Mouse (Mus musculus) CH12.LX (cell line): ENCODE results near the gene Retreg2. TPM values are rescaled to one million over a fixed set of nuclear protein-coding genes. Genes with fewer than 3 reads are reported as not detected.

Experiments
- DNase-seq: peaks from one replicate; pipeline ENCODE4 v3.0.0-alpha.2; 2013; ENCODE audit errors: extremely low read depth
- H3K27ac ChIP-seq: 2 replicates; pipeline ENCODE4 v1.5.1; 2012; ENCODE audit warnings: low read depth, mild to moderate bottlenecking, control low read depth, moderate library complexity; ENCODE audit not compliant: insufficient read depth
- H3K27me3 ChIP-seq: replicated peaks from 2 replicates; pipeline ENCODE3; 2012; ENCODE audit warnings: inconsistent platforms
- H3K36me3 ChIP-seq, 2 experiments: replicated peaks in 1 of 2; 2 replicates each; pipeline versions ENCODE3 to v1.6.1; 2012; ENCODE audit warnings: inconsistent platforms in 1 of 2, low read length in 1 of 2, mild to moderate bottlenecking in 1 of 2, mixed read lengths in 1 of 2, moderate library complexity in 1 of 2; ENCODE audit not compliant: control insufficient read depth in 1 of 2, insufficient read depth in 1 of 2
- H3K4me1 ChIP-seq, 2 experiments: 2 replicates each; pipeline ENCODE4 v1.6.1; 2012; ENCODE audit warnings: inconsistent platforms in 1 of 2, moderate library complexity in 1 of 2; ENCODE audit not compliant: insufficient read depth in 2 of 2, control insufficient read depth in 1 of 2
- H3K4me2 ChIP-seq: 2 replicates; pipeline ENCODE4 v1.6.1; 2012; ENCODE audit warnings: low read depth, mild to moderate bottlenecking, control low read depth; ENCODE audit not compliant: poor library complexity, insufficient read depth, severe bottlenecking
- H3K4me3 ChIP-seq, 3 experiments: fragments of 150-350 bp in 1 of 3; sonication (generic) in 1 of 3; replicated peaks in 1 of 3; 2 replicates each; pipeline versions ENCODE3 to v1.5.1; 2011 to 2012; ENCODE audit warnings: low read depth in 2 of 3, low read length in 2 of 3, mild to moderate bottlenecking in 2 of 3, moderate library complexity in 2 of 3, control low read depth in 1 of 3, improper control_type of control experiment in 1 of 3, inconsistent platforms in 1 of 3, mixed read lengths in 1 of 3; ENCODE audit not compliant: poor library complexity in 1 of 3
- H3K79me2 ChIP-seq: replicated peaks from 2 replicates; pipeline ENCODE4 v1.6.1; 2012; ENCODE audit warnings: mild to moderate bottlenecking, moderate library complexity; ENCODE audit not compliant: control insufficient read depth, poor library complexity, insufficient read depth, severe bottlenecking; ENCODE audit errors: extremely low read depth
- H3K9ac ChIP-seq: 2 replicates; pipeline ENCODE4 v1.6.1; 2012; ENCODE audit warnings: low read depth, mild to moderate bottlenecking, control low read depth, moderate library complexity; ENCODE audit not compliant: insufficient read depth
- H3K9me3 ChIP-seq: replicated peaks from 2 replicates; pipeline ENCODE3; 2012; ENCODE audit warnings: low read length, inconsistent platforms, mixed read lengths
- BHLHE40 ChIP-seq: IDR thresholded peaks from 2 replicates; pipeline ENCODE4 v1.6.1; 2011; ENCODE audit warnings: mild to moderate bottlenecking, low read depth, low read length, improper control_type of control experiment
- CHD1 ChIP-seq: IDR thresholded peaks from 2 replicates; pipeline ENCODE4 v1.6.1; 2012; ENCODE audit warnings: low read depth, low read length, improper control_type of control experiment, inconsistent platforms
- GABPA ChIP-seq: IDR thresholded peaks from 2 replicates; pipeline ENCODE4 v1.6.1; 2012; ENCODE audit warnings: low read depth, low read length, improper control_type of control experiment, inconsistent platforms; ENCODE audit not compliant: insufficient replicate concordance
- JUN ChIP-seq: IDR thresholded peaks from 2 replicates; pipeline ENCODE4 v1.6.1; 2011; ENCODE audit warnings: low read depth, mild to moderate bottlenecking, low read length, improper control_type of control experiment, moderate library complexity; ENCODE audit not compliant: insufficient read depth
- MAFK ChIP-seq: IDR thresholded peaks from 2 replicates; pipeline ENCODE4 v1.6.1; 2011; ENCODE audit warnings: low read length, improper control_type of control experiment; ENCODE audit not compliant: insufficient replicate concordance
- MAX ChIP-seq: IDR thresholded peaks from 2 replicates; pipeline ENCODE4 v1.6.1; 2011; ENCODE audit warnings: low read length, improper control_type of control experiment
- MAZ ChIP-seq: IDR thresholded peaks from 2 replicates; pipeline ENCODE4 v1.6.1; 2012; ENCODE audit warnings: low read depth, mild to moderate bottlenecking, inconsistent platforms, low read length, improper control_type of control experiment, moderate library complexity
- MYC ChIP-seq: IDR thresholded peaks from 2 replicates; pipeline ENCODE4 v1.6.1; 2011; ENCODE audit warnings: low read depth, mild to moderate bottlenecking, improper control_type of control experiment, low read length
- NELFE ChIP-seq: IDR thresholded peaks from 2 replicates; pipeline ENCODE4 v1.6.1; 2011; ENCODE audit warnings: low read depth, low read length, improper control_type of control experiment
- NRF1 ChIP-seq: IDR thresholded peaks from 2 replicates; pipeline ENCODE4 v1.6.1; 2014; ENCODE audit warnings: low read depth, mild to moderate bottlenecking, inconsistent platforms, low read length, improper control_type of control experiment, moderate library complexity
- POLR2A ChIP-seq: IDR thresholded peaks from 2 replicates; pipeline ENCODE4 v1.6.1; 2011; ENCODE audit warnings: low read depth, mild to moderate bottlenecking, improper control_type of control experiment, low read length
- RCOR1 ChIP-seq: conservative IDR thresholded peaks from 2 replicates; pipeline ENCODE4 v1.6.1; 2012; ENCODE audit warnings: low read depth, mild to moderate bottlenecking, inconsistent platforms, low read length, improper control_type of control experiment
- SIN3A ChIP-seq: IDR thresholded peaks from 2 replicates; pipeline ENCODE4 v1.6.1; 2012; ENCODE audit warnings: low read length, improper control_type of control experiment, inconsistent platforms
- TBP ChIP-seq: conservative IDR thresholded peaks from 2 replicates; pipeline ENCODE4 v1.6.1; 2011; ENCODE audit warnings: low read depth, low read length, improper control_type of control experiment
- UBTF ChIP-seq: IDR thresholded peaks from 2 replicates; pipeline ENCODE4 v1.6.1; 2012; ENCODE audit warnings: low read depth, mild to moderate bottlenecking, inconsistent platforms, low read length, improper control_type of control experiment, moderate library complexity
- USF1 ChIP-seq: IDR thresholded peaks from 2 replicates; pipeline ENCODE4 v1.6.1; 2014; ENCODE audit warnings: low read depth, mild to moderate bottlenecking, inconsistent platforms, low read length, improper control_type of control experiment
- dilution Hi-C: fragments of 300-500 bp; cut with MboI; formaldehyde crosslinking; loops from 2 replicates; pipeline ENCODE4 v1.14.3; 2020; ENCODE audit warnings: low sequenced_read_pairs; ENCODE audit not compliant: extremely low pct_unique_long_range_greater_than_20kb, extremely low pct_ligation_motif_present
- in situ Hi-C: fragments of 300-500 bp; cut with MboI; formaldehyde crosslinking; loops from 3 replicates; pipeline ENCODE4 v1.14.3; 2019; ENCODE audit warnings: low sequenced_read_pairs, low pct_ligation_motif_present, low pct_unique_long_range_greater_than_20kb, mixed read lengths
- polyA plus RNA-seq: library from polyadenylated mRNA; unstranded; fragments of >175 nt; gene quantifications from 2 replicates; pipeline ENCODE4 v1.2.1, GENCODE M21; 2012; ENCODE audit warnings: low read depth; ENCODE audit not compliant: insufficient read length
- total RNA-seq, 2 experiments: library from RNA; depleted of rRNA; stranded (reverse); fragments of 300-350 nt in 1 of 2; fragments of >200 nt in 1 of 2; gene quantifications; 2 replicates each; pipeline ENCODE4 v1.2.3; 2012 to 2014

The Retreg2 gene
- total and polyA plus RNA-seq, 3 experiments, result 14.6 to 27.9 (median 26.5) TPM

GRCm38 (mm10) chr1:75145589-75145988 lies 3.0 kb downstream of the Retreg2 start:
- dilution Hi-C loops, result no loop called here
- DNase-seq, result no peak
- H3K79me2 ChIP-seq, result no peaks in the 10 kb centered on the region
- H3K4me1 ChIP-seq, result peaks cover 2 to 30% of the 10 kb centered on the region in 2 experiments; a peak in 2 of 4 replicates
- no peak overlapping the region for H3K27ac ChIP-seq
- in situ Hi-C loops, result no loop called here
- no peaks in the 10 kb centered on the region for H3K9me3 ChIP-seq
- no peak overlapping the region for H3K4me3 ChIP-seq
- H3K9ac ChIP-seq, result no peak overlapping the region
- H3K36me3 ChIP-seq, result peaks cover 44 to 63% of the 10 kb centered on the region in 2 experiments
- no peak overlapping the region for H3K4me2 ChIP-seq
- TF ChIP-seq MAX (no peak), NRF1 (no peak), GABPA (no peak), UBTF (no peak), SIN3A (no peak), TBP (no peak), CHD1 (no peak), JUN (no peak), BHLHE40 (no peak), MAZ (no peak)
- no peaks in the 10 kb centered on the region for H3K27me3 ChIP-seq

- Histone ChIP-seq H3K4me1 (peaks cover 2 to 13% of the 10 kb centered on the region in 2 experiments; a peak in 2 of 4 replicates), H3K36me3 (peaks cover 44 to 58% of the 10 kb centered on the region in 2 experiments), H3K27ac (no peak overlapping the region), H3K4me2 (no peak overlapping the region), H3K79me2 (no peaks in the 10 kb centered on the region), H3K9me3 (no peaks in the 10 kb centered on the region), H3K27me3 (no peaks in the 10 kb centered on the region), H3K4me3 (no peak overlapping the region), H3K9ac (no peak overlapping the region)
- in situ Hi-C loops, result no loop called here
- DNase-seq, result no peak
- TF ChIP-seq NELFE, result no peak
- no peak for TF ChIP-seq POLR2A
- no peak for TF ChIP-seq USF1
- TF ChIP-seq RCOR1, result no peak
- no peak for TF ChIP-seq MAFK
- no peak for TF ChIP-seq MYC
- dilution Hi-C loops, result no loop called here
Measured at GRCm38 (mm10) chr1:75147411-75148135, 5.0 kb downstream of the Retreg2 start.
